Mouse (Mus musculus) thymus, adult 2 months (tissue): ENCODE results near the gene 9830107B12Rik. TPM values are rescaled to one million over a fixed set of nuclear protein-coding genes. Genes with fewer than 3 reads are reported as not detected.
A peak's percentile ranks its signal among the peaks of the same experiment; 100 is the strongest.

Experiments used
- DNase-seq: peaks from one replicate; pipeline ENCODE4 v3.0.0; 2021
- H3K27ac ChIP-seq: fragments of 200-500 bp; 2 replicates; pipeline ENCODE4 v1.5.1; 2012; ENCODE audit warnings: low read length, control low read depth; ENCODE audit not compliant: control insufficient read depth, insufficient read depth
- H3K27me3 ChIP-seq: fragments of 200-500 bp; 2 replicates; pipeline ENCODE4 v1.6.1; 2012; ENCODE audit warnings: mild to moderate bottlenecking, low read length, moderate library complexity, mixed read lengths; ENCODE audit not compliant: control insufficient read depth, insufficient read depth
- H3K36me3 ChIP-seq: fragments of 200-500 bp; 2 replicates; pipeline ENCODE4 v1.6.1; 2012; ENCODE audit warnings: mild to moderate bottlenecking, low read length, moderate library complexity; ENCODE audit not compliant: control insufficient read depth, insufficient read depth
- H3K4me1 ChIP-seq: fragments of 200-500 bp; replicated peaks from 2 replicates; pipeline ENCODE4 v1.6.1; 2012; ENCODE audit warnings: low read length; ENCODE audit not compliant: control insufficient read depth, insufficient read depth
- H3K4me3 ChIP-seq: fragments of 200-500 bp; 2 replicates; pipeline ENCODE4 v1.5.1; 2012; ENCODE audit warnings: mild to moderate bottlenecking, low read length, control low read depth, moderate library complexity; ENCODE audit not compliant: control insufficient read depth, insufficient read depth
- CTCF ChIP-seq: fragments of 200-500 bp; IDR thresholded peaks from 2 replicates; pipeline ENCODE4 v1.5.1; 2012; ENCODE audit warnings: mild to moderate bottlenecking, control low read depth, low read length, moderate library complexity, borderline replicate concordance; ENCODE audit not compliant: control insufficient read depth, poor library complexity, insufficient read depth; ENCODE audit errors: extremely low read depth
- POLR2A ChIP-seq: fragments of 200-500 bp; IDR thresholded peaks from 2 replicates; pipeline ENCODE4 v1.6.1; 2012; ENCODE audit warnings: mild to moderate bottlenecking, low read length, control low read depth, moderate library complexity; ENCODE audit not compliant: control insufficient read depth, poor library complexity, insufficient read depth; ENCODE audit errors: extremely low read depth
- WGBS: fragments of 180-500 bp; shearing (Covaris S2); methylation state at CpG from one replicate; pipeline ENCODE4 v1.1.7; 2018; 5-methylcytosine and 5-hydroxymethylcytosine counted together
- polyA plus RNA-seq: library from polyadenylated mRNA; depleted of rRNA; stranded (reverse); fragments of >200 nt; gene quantifications from 2 replicates; pipeline ENCODE4 v1.2.3, GENCODE M21; 2012

Gene 9830107B12Rik
- polyA plus RNA-seq, 1 experiment, result 0.28 TPM

GRCm38 (mm10) chr17:48100441-48101417, 45.3 kb downstream of the 9830107B12Rik start:
- Histone ChIP-seq H3K36me3 (no peaks in the 10 kb centered on the region), H3K27me3 (peaks cover 23% of the 10 kb centered on the region), H3K4me3 (no peak overlapping the region), H3K27ac (no peak overlapping the region), H3K4me1 (peaks cover 10% of the 10 kb centered on the region)
- TF ChIP-seq POLR2A (no peak), CTCF (peak; percentile 99)
- DNase-seq, result peak; percentile 90
- WGBS, result 17% methylated on average over 21 of the region's 21 CpGs

GRCm38 (mm10) chr17:48099312-48099711, 46.8 kb downstream of the 9830107B12Rik start:
- TF ChIP-seq CTCF, result no peak
- no peak for DNase-seq
- 24% methylated on average over 11 of the region's 11 CpGs for WGBS
- peaks cover 27% of the 10 kb centered on the region for H3K27me3 ChIP-seq
- H3K4me1 ChIP-seq, result peaks cover 10% of the 10 kb centered on the region
- H3K27ac ChIP-seq, result no peak overlapping the region
- H3K36me3 ChIP-seq, result no peaks in the 10 kb centered on the region
- no peak overlapping the region for H3K4me3 ChIP-seq

DNA sequence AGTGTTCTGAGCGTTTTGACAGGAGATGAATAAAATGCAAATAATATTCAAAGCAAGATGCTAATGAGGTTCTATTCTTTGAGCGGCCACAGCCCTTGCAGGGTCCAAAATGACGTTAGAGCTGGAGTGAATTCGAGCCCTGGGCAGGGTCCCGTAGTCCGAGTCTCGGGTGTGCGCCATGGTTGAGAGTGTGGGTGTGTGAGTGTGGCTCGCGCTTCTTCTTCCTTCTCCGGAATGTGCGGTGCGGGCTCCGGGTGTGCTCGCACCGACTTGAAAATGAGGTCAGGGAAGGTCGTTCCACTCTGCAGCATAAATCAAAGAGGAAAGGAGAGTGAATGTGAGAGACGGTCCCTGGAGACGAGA, 47.6 kb downstream of the 9830107B12Rik start:
- no peak for DNase-seq
- H3K27ac ChIP-seq, result no peak overlapping the region
- no peaks in the 10 kb centered on the region for H3K36me3 ChIP-seq
- H3K4me3 ChIP-seq, result no peak overlapping the region
- WGBS, result under 1% methylated on average over 19 of the region's 19 CpGs
- H3K4me1 ChIP-seq, result peaks cover 10% of the 10 kb centered on the region
- TF ChIP-seq CTCF (no peak), POLR2A (no peak)
- H3K27me3 ChIP-seq, result peaks cover 31% of the 10 kb centered on the region

DNA sequence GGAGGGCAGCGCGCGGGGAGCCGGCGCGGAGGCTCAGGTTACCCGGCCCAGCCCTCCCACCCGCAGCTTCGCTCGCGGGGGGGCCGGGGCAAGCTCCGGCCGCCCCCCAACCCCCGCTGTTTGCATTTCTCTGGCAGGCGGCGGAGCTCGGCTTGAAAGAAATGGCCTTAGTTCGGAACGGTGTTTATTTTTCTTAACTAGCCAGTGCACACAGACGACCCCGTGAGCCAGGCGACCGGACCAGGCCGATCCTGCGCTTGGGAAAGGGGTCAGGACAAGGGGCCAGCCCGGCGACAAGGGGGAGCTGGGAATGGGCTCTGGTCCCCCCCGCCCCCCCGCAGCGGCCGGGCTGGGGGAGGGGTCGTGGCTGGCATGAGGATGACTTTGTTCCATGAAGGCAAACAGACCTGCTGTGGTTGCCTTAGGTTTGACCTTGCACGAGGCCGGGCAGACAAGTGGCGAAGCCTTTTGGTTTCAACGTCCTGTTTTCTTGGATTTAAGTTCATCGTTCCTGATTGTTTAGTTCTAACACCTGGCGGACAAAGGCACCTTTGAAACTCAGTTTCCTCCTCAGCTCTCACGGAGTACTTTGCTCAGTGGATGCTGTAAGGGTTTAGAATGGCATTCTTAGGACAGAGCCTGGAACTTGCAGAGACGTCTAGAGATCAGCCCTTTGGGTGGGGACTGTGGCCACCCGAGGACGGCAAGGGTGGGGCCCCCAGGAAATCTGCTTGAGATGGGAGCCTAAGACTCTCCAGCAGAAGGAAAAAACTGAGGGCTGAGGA, 48.1 kb downstream of the 9830107B12Rik start:
- H3K4me3 ChIP-seq, result no peak overlapping the region
- WGBS, result 4% methylated on average over 43 of the region's 43 CpGs
- H3K36me3 ChIP-seq, result no peaks in the 10 kb centered on the region
- no peak overlapping the region for H3K27ac ChIP-seq
- H3K4me1 ChIP-seq, result peaks cover 10% of the 10 kb centered on the region
- DNase-seq, result no peak
- H3K27me3 ChIP-seq, result peaks cover 31% of the 10 kb centered on the region
- TF ChIP-seq POLR2A (no peak), CTCF (no peak)

DNA sequence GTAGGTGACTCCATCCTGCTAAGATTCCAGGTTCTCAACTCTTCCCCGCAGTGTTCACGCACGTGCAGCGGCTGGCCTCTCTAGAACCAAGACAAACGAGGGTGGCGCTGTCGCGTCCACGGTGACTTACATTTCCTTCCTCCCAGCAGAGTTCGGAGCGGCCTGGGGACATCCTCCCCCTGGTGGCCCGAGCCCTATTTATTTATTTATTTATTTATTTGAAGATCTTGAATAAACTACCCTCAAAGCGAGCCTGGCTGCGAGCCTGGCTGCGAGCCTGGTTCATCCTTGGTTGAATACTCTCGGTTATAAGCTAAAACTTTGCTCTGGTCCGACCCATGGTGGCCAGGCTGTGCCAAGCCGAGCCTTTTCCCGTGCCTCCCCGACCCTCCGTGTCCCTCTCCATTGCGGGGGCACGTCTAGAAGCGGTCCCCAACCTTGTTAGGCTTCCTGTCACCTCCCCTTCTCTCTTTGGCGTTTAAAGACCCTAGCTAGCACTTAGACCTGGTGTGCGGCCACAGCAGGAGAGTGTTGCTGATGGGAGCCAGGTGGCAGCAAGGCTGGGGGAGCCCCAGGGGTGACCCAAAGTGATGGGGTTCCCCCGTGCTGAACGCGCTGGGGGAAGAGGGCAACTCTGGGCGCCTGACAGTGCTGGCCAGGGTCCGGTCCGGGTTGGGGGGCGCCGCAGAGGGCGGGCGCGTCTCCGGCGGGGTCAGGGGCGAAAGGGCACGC, 48.9 kb downstream of the 9830107B12Rik start:
- H3K27ac ChIP-seq, result no peak overlapping the region
- WGBS, result 3% methylated on average over 41 of the region's 41 CpGs
- no peaks in the 10 kb centered on the region for H3K36me3 ChIP-seq
- no peak for TF ChIP-seq POLR2A
- no peak for TF ChIP-seq CTCF
- peak; percentile 37 for DNase-seq
- peaks cover 10% of the 10 kb centered on the region for H3K4me1 ChIP-seq
- no peak overlapping the region for H3K4me3 ChIP-seq
- peaks cover 31% of the 10 kb centered on the region for H3K27me3 ChIP-seq

- Histone ChIP-seq H3K27ac (no peak overlapping the region), H3K4me1 (peaks cover 10% of the 10 kb centered on the region), H3K4me3 (no peak overlapping the region), H3K36me3 (no peaks in the 10 kb centered on the region), H3K27me3 (peaks cover 31% of the 10 kb centered on the region)
- WGBS, result 9% methylated on average over 17 of the region's 17 CpGs
- DNase-seq, result no peak
- no peak for TF ChIP-seq CTCF
- TF ChIP-seq POLR2A, result no peak
Measured at GRCm38 (mm10) chr17:48096321-48096720, 49.7 kb downstream of the 9830107B12Rik start.
